ENCODE assay signal across 26 mouse cellular contexts in the genomic region with DNA sequence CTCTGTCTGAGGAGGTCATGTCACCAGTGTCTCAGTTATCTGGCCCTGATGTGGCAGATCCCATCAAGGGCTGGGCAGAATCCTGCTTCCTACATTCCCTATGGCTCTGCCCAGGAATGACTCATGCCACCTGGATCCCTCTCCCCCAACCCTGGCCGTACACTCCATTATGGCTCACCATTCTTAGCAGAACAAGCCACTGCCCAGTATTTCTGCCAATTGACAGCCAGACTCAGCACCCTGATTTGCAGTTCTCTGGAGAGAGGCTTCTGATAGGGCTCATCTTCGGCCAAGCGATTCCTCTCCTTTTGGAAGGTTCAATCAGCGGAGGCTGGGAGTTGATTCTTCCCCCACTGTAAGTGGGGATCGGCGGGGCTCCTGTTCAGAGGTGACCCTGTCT.
"Had no signal": no experiment of that assay in that cellular context is flagged by ENCODE, and none has a peak within 500 bp of the region (broad histone marks: within the 10 kb centered on the region; RNA-seq: fewer than 3 reads in every experiment).

No protein-coding gene starts in this region.

- ATAC-seq: hindbrain, postnatal 0 days; intestine, embryonic 16.5 days; liver, embryonic 12.5 days had no signal

- H3K36me3 ChIP-seq: heart, embryonic 13.5 days; heart, embryonic 15.5 days; hindbrain, embryonic 13.5 days; hindbrain, embryonic 15.5 days; kidney, embryonic 15.5 days; limb, embryonic 13.5 days; limb, embryonic 15.5 days; liver, embryonic 12.5 days had no signal

- H3K9me3 ChIP-seq: heart, embryonic 13.5 days; heart, embryonic 15.5 days; hindbrain, embryonic 15.5 days; kidney, embryonic 15.5 days; limb, embryonic 15.5 days; liver, embryonic 12.5 days had no signal

- H3K27me3 ChIP-seq: liver, embryonic 12.5 days had no signal

- H3K4me3 ChIP-seq: gastrocnemius, adult 2 months; heart, embryonic 13.5 days; heart, embryonic 15.5 days; hindbrain, embryonic 13.5 days; hindbrain, embryonic 15.5 days; kidney, embryonic 15.5 days; limb, embryonic 13.5 days; limb, embryonic 15.5 days; liver, embryonic 12.5 days had no signal

- H3K9ac ChIP-seq: heart, embryonic 13.5 days; heart, embryonic 15.5 days; hindbrain, embryonic 13.5 days; hindbrain, embryonic 15.5 days; kidney, embryonic 15.5 days; limb, embryonic 13.5 days; limb, embryonic 15.5 days; liver, embryonic 12.5 days; liver, embryonic 14.5 days had no signal

- H3K4me2 ChIP-seq: heart, embryonic 13.5 days; heart, embryonic 15.5 days; hindbrain, embryonic 13.5 days; hindbrain, embryonic 15.5 days; kidney, embryonic 15.5 days; limb, embryonic 13.5 days; limb, embryonic 15.5 days; liver, embryonic 12.5 days had no signal

- DNase-seq: gastrocnemius, adult 2 months; gastrocnemius, postnatal 14 days; gastrocnemius, postnatal 36 days; heart, adult 18-20 months; heart, postnatal 14 days; heart, postnatal 36 days; kidney, adult 11 months; kidney, adult 2 months; kidney, adult 9 months; kidney, postnatal 14 days; kidney, postnatal 36 days; layer of hippocampus, adult 9-11 months; layer of hippocampus, postnatal 36 days; left cerebral cortex, postnatal 4 days had no signal

- H3K27ac ChIP-seq: gastrocnemius, adult 2 months; heart, embryonic 13.5 days; heart, embryonic 15.5 days; hindbrain, embryonic 13.5 days; hindbrain, embryonic 15.5 days; hindbrain, postnatal 0 days; kidney, embryonic 15.5 days; kidney, postnatal 0 days; limb, embryonic 13.5 days; limb, embryonic 15.5 days; liver, embryonic 12.5 days; liver, embryonic 14.5 days had no signal

- H3K4me1 ChIP-seq: heart, embryonic 13.5 days; heart, embryonic 15.5 days; kidney, embryonic 15.5 days; limb, embryonic 13.5 days; limb, embryonic 15.5 days; liver, embryonic 12.5 days had no signal
